23 mouse cellular contexts compared by ENCODE assay signal in the genomic region with DNA sequence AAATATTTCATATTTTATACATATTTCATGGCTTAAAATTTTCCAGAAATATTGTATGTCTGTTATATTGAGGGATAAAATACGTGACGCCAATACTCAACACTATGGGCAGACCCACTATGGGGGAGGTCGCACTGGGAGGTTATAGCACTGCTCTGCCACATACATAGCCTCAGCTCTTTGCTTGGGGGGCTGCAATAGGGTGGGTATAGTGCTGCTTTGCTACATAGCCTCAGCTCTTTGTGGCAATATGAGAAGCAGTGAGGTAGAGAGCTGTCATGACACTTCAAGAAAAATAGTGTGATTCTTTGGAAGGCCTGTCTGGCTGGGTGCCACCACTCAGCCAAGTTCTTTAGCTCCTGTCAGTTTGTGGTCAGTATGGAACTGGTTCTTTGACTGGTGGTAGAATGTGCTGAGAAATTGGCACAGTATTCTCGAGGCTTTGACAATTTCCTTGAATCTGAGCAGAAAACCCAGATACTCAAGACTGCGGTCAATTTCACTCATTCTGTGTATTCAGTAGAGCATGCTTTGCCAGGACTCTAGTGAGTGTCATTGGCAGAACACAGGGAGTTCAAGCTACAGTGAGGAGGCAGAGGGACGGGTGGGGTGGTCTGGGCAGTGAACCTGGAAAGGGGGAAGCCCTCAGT.
DNase-seq lines count a peak whose midpoint lies in the region; ATAC-seq and TF ChIP-seq lines count a peak whose summit lies in the region.
"Had no signal": no experiment of that assay in that cellular context is flagged by ENCODE, and none has a peak within 500 bp of the region (broad histone marks: within the 10 kb centered on the region; RNA-seq: fewer than 3 reads in every experiment).

No protein-coding gene starts in this region.

- no peak overlapping the region for H3K4me2 ChIP-seq in forebrain, embryonic 15.5 days (replicated peaks)
- H3K4me2 ChIP-seq in forebrain, embryonic 12.5 days, result no peak overlapping the region
- no peak overlapping the region for H3K4me2 ChIP-seq in forebrain, postnatal 0 days (ENCODE audit: low read depth)
- H3K4me2 ChIP-seq: heart, embryonic 12.5 days; limb, embryonic 15.5 days; midbrain, embryonic 12.5 days had no signal

- H3K9ac ChIP-seq in forebrain, embryonic 15.5 days (replicated peaks), result no peak overlapping the region
- H3K9ac ChIP-seq in forebrain, embryonic 12.5 days, result no peak overlapping the region
- H3K9ac ChIP-seq in forebrain, postnatal 0 days, result no peak overlapping the region
- H3K9ac ChIP-seq: heart, embryonic 12.5 days; limb, embryonic 15.5 days; liver, postnatal 0 days; midbrain, embryonic 12.5 days had no signal

- no peaks in the 10 kb centered on the region for H3K27me3 ChIP-seq in forebrain, embryonic 15.5 days
- no peaks in the 10 kb centered on the region for H3K27me3 ChIP-seq in forebrain, embryonic 12.5 days
- no peaks in the 10 kb centered on the region for H3K27me3 ChIP-seq in Patski
- no peaks in the 10 kb centered on the region for H3K27me3 ChIP-seq in forebrain, postnatal 0 days (ENCODE audit: insufficient read depth, low read length)
- H3K27me3 ChIP-seq: heart, embryonic 12.5 days; limb, embryonic 15.5 days; midbrain, embryonic 12.5 days had no signal

- no peaks in the 10 kb centered on the region for H3K36me3 ChIP-seq in forebrain, embryonic 15.5 days
- H3K36me3 ChIP-seq in forebrain, embryonic 12.5 days (replicated peaks), result no peaks in the 10 kb centered on the region
- H3K36me3 ChIP-seq in forebrain, postnatal 0 days (ENCODE audit: insufficient read depth), result no peaks in the 10 kb centered on the region
- H3K36me3 ChIP-seq: midbrain, embryonic 12.5 days had no signal

- WGBS in forebrain, embryonic 15.5 days, result 57% methylated on average over 6 of the region's 6 CpGs
- WGBS in forebrain, embryonic 12.5 days, result 83% methylated on average over 6 of the region's 6 CpGs
- 57% methylated on average over 6 of the region's 6 CpGs for WGBS in forebrain, postnatal 0 days

- in situ Hi-C loops in Patski (cut with MboI; ENCODE audit: low pct_unique_long_range_greater_than_20kb), result no loop called here

- H3K4me3 ChIP-seq in forebrain, embryonic 15.5 days, result no peak overlapping the region
- no peak overlapping the region for H3K4me3 ChIP-seq in forebrain, embryonic 12.5 days (replicated peaks)
- H3K4me3 ChIP-seq in forebrain, postnatal 0 days (ENCODE audit: low read depth, low read length), result no peak overlapping the region
- H3K4me3 ChIP-seq: heart, embryonic 12.5 days; limb, embryonic 15.5 days; midbrain, embryonic 12.5 days had no signal

- H3K9me3 ChIP-seq in forebrain, embryonic 15.5 days, result no peaks in the 10 kb centered on the region
- no peaks in the 10 kb centered on the region for H3K9me3 ChIP-seq in forebrain, embryonic 12.5 days
- no peaks in the 10 kb centered on the region for H3K9me3 ChIP-seq in forebrain, postnatal 0 days (ENCODE audit: low read length)
- H3K9me3 ChIP-seq: G1E; heart, embryonic 12.5 days; limb, embryonic 15.5 days; midbrain, embryonic 12.5 days had no signal

- no peaks in the 10 kb centered on the region for H3K4me1 ChIP-seq in forebrain, embryonic 15.5 days
- H3K4me1 ChIP-seq in forebrain, embryonic 12.5 days, result no peaks in the 10 kb centered on the region
- no peaks in the 10 kb centered on the region for H3K4me1 ChIP-seq in forebrain, postnatal 0 days (ENCODE audit: insufficient read depth)
- H3K4me1 ChIP-seq: limb, embryonic 15.5 days; midbrain, embryonic 12.5 days had no signal

- TF ChIP-seq CTCF in Patski (IDR thresholded peaks at IDR 0.05), result no peak
- no peak for TF ChIP-seq CTCF in forebrain, postnatal 0 days (IDR thresholded peaks at IDR 0.05; ENCODE audit: low read depth)

- DNase-seq in 3T3-L1 (ENCODE audit: low read depth, low spot score) (peak; percentile 96), Patski (ENCODE audit: low read depth, low spot score) (no peak)
- DNase-seq in forebrain, postnatal 0 days, result peak; percentile 2
- DNase-seq in spleen, adult 12 weeks (ENCODE audit: low spot score), result no peak
- DNase-seq in gastrocnemius, postnatal 4 days (ENCODE audit: low spot score in 2 of 2), result no peak
- DNase-seq: adrenal gland, postnatal 14 days; cerebellum, adult 8-10 months; gastrocnemius, postnatal 25 days; heart, postnatal 36 days; kidney, adult 9 months; kidney, postnatal 4 days; liver, postnatal 0 days; lung, postnatal 36 days; right cerebral cortex, adult 18-20 months; thymus, adult 18-20 months had no signal

- CTCF ChIA-PET in Patski (lab: Charles Lee), result interaction anchor here (0.8 to 1.2 kb wide), 4 partner anchors 9 to 46 kb away, joined by 3 read pairs; no protein-coding TSS in a partner anchor

- POLR2A ChIA-PET in Patski (lab: Charles Lee), result no interaction called here

- peak; percentile 91 for ATAC-seq in forebrain, embryonic 15.5 days (replicated peaks)
- no peak; the same call in 1 of the 2 replicates for ATAC-seq in forebrain, embryonic 12.5 days (ENCODE audit: low FRiP score)
- ATAC-seq in Patski, result peak; percentile 17
- ATAC-seq in forebrain, postnatal 0 days, result no peak; the same call in 1 of the 2 replicates
- ATAC-seq: CD4-positive, CD25-positive, alpha-beta regulatory T cell, adult 4 months; inflammation-experienced regulatory T-cells, adult 6 months; liver, postnatal 0 days had no signal

- no peak overlapping the region; the same call in 1 of the 2 replicates for H3K27ac ChIP-seq in forebrain, embryonic 15.5 days (replicated peaks)
- H3K27ac ChIP-seq in forebrain, embryonic 12.5 days, result no peak overlapping the region
- no peak overlapping the region for H3K27ac ChIP-seq in forebrain, postnatal 0 days (ENCODE audit: low read depth, low read length)
- H3K27ac ChIP-seq: limb, embryonic 15.5 days; midbrain, embryonic 12.5 days had no signal

Comparison
In these comparisons a context has a peak if more than half of its experiments do, and no peak if none do; other contexts are left out.
1. ATAC-seq: peak in forebrain, embryonic 15.5 days (single experiment) and Patski (single experiment); none in forebrain, embryonic 12.5 days (single experiment) and forebrain, postnatal 0 days (single experiment).
2. DNase-seq: peak in 3T3-L1 (single experiment) and forebrain, postnatal 0 days (single experiment); none in Patski (single experiment), spleen, adult 12 weeks (single experiment) and gastrocnemius, postnatal 4 days (0 of 2).